Mouse (Mus musculus): ENCODE results near the gene Mast2.
A peak's percentile ranks its signal among the peaks of the same experiment; 100 is the strongest.

The Mast2 gene

DNA sequence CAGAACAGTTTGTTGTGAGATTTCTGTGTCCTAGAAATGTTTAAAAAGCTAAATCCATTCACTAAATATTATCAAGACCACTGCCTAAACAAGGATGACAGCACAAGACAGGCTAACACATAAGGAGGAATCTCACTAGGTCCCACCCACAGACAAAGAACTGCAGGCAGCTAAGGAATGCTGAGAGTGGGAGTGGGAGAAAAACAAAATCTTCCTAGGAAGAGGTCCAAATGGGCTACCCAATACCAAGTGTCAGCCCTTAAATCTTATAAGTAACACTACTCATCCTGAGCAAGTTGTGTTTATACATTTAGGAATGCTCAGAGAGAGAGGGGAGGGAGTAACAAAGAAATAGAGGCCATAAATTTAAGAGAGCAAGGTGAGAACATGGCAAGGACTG, 52.6 kb downstream of the Mast2 start:
- no peak for DNase-seq (ENCODE audit: extremely low spot score)

DNA sequence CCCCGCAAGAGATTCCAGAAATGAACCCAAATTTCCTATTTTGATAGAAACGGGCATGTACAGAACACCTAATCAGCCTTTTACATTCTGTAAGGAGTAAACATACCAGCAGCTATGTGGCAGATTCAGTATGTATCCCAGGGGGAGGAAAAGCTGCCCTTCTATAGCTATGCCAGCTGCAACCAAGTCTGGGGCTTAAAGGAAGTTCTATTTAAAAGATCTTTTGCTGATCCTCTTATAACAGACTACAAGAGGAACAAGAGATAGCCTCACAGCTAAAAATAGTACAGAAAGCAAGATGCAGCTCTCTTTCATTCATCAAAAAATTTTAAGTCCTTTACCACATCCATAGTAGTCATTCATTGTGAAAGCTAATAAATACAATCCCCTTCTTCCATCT, 57.3 kb downstream of the Mast2 start:
- no peak for DNase-seq (ENCODE audit: extremely low spot score)

DNA sequence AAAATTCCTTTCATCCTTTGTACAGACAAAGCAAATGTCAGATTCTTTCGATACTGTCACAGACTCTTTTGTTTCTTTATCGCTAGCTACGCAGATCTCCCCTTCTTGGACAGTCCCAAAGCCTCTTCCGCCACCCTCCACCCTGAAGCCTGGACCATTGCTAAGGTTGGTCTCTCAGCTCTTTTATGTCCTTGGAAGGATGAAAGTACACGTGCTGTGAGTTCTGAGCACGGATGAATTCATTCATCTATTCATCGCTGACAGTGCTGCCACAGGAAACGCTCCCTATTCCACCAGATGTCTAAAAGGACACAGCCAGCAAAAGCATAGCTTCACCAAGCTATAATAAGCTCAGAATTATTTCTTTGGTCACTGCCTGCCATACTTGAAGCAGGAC, 58.0 kb downstream of the Mast2 start:
- peak; percentile 5 for DNase-seq (ENCODE audit: extremely low spot score)

GRCm38 (mm10) chr4:116405276-116405954, 58.6 kb downstream of the Mast2 start:
- DNase-seq (ENCODE audit: extremely low spot score) = no peak

DNA sequence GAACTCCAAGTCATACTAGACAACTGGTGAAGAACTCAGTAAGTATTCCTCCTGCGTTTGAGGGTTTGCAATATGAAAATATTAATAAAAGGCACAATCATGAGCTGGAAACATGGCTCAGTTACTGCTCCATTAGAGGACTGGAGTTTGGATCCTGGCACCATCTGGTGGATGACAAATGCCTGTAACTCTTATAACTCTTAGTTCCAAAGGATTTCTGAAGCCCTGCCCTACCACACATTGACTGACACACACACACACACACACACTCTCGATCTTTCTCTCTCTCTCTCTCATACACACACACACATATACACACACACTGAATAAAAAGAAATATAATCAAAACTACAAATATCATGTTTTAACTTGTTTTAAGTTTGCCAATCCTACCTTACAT, 60.1 kb downstream of the Mast2 start:
- no peak for DNase-seq (ENCODE audit: extremely low spot score)

- DNase-seq (ENCODE audit: extremely low spot score) = no peak
Observed at GRCm38 (mm10) chr4:116402708-116403107, 61.3 kb downstream of the Mast2 start.

- DNase-seq (ENCODE audit: extremely low spot score) = no peak
Observed at GRCm38 (mm10) chr4:116398051-116398450, 65.9 kb downstream of the Mast2 start.

DNA sequence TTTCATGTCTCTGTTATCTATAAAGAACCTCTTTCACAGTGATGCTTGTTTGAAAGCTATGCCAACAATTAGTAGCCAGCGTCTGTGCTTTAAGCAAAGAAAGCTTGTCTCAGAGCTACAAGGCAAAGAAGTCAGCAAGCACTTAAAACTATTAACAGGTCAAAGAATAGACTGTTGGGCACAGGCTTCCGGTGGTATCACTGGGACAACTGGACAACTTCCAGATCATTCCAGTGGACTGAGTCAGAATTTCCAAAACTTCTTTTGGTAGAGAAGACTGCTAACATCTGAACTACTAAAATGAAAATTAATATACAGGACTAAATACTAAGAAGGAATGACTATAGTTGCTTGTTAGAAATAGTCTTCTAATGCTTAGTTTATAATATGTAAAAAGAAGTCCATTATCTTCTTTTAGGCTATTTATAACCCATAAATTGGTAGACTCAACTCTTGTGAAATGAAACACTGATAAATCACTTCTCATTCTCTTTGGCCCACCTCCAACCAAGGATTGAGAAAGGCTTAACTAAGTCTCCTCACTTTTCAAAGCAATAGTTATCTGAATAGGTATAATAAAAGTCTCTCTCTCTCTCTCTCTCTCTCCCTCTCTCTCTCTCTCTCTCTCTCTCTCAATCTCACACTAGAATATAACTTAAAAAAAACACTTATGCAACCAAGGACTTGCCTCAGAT, 85.9 kb downstream of the Mast2 start:
- DNase-seq (ENCODE audit: extremely low spot score) = no peak

DNA sequence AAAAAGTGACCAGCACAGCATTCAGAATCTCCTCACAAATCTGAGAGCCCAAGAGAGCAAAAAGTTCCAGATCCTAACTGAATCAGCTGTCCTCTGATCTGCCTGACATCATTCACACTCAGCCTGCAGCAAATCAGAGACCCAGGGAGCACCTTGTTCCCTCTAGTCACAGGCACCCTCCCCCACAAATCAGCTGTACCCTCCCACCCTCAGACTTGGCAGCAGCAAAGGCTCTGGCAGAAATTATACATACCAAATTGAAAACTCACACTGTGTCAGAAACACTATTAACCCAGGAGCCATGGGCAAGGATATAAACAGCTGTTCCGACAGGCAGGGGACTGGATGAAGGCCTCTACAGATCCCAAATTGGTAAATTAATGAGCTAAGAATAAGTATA, 92.3 kb downstream of the Mast2 start:
- no peak for DNase-seq (ENCODE audit: extremely low spot score)

GRCm38 (mm10) chr4:116358099-116358498, 105.9 kb downstream of the Mast2 start:
- no peak for DNase-seq (ENCODE audit: extremely low spot score)

- no peak for DNase-seq (ENCODE audit: extremely low spot score)
Observed at GRCm38 (mm10) chr4:116352919-116353318, 111.1 kb downstream of the Mast2 start.

DNA sequence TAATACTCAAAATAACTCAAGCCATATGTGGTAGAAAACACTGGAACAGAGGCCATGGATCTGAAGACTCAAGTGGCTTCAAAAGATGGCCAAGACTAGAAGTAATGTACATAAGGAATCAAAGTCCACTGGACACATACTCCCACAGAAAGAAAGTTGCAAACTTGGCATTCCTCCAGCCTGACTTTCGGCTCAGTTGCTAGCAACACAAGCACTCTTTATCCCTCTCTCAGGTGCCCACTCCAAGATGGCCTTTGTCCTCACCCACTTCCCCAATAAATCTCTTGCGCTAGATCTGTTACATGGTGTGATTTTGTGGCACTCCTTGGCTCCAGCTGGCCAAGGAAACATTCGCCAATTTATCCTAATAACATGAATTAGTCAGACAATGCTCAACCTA, 111.5 kb downstream of the Mast2 start:
- no peak for DNase-seq (ENCODE audit: extremely low spot score)

DNA sequence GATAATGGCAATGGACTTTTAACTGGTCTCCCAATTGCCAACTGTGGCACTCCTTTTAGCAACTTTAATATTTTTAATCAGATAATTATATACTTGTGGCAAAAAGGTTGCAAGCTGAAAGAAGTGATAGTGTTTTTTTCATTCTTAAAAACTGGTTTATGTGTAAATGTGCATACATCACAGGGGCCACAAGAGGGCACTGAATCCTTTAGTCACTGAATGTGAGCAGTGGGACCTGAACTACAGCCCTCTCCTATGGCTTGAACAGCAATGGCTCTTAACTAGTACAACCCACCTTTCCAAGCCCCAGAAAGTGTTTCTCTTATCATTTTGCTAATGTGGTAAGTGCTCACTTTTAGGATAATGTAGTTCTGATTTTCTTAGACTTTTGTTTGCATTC, 121.9 kb downstream of the Mast2 start:
- DNase-seq (ENCODE audit: extremely low spot score) = peak; percentile 20

- DNase-seq (ENCODE audit: extremely low spot score) = no peak
Observed at GRCm38 (mm10) chr4:116336294-116336693, 127.7 kb downstream of the Mast2 start.

DNA sequence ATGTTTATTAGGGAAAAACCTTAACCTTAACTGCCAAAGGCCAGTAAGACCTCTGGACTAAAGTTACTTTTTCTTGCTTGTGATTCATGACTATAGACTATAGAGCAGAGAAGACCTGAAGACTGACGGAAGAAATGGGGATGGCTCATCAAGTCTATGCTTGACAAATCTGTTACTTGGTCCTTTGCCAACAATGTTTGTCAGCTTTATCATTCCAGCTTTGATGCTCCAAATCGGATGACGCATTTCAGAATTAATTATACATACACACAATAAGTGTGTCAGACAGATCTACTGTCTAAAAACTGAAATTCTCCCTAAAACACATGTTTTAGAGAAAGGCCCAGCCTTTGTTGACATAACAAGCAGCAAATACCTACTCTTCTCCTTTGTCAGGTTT, 134.7 kb downstream of the Mast2 start:
- DNase-seq (ENCODE audit: extremely low spot score) = no peak

GRCm38 (mm10) chr4:116322127-116322526, 141.9 kb downstream of the Mast2 start:
- no peak for DNase-seq (ENCODE audit: extremely low spot score)

DNA sequence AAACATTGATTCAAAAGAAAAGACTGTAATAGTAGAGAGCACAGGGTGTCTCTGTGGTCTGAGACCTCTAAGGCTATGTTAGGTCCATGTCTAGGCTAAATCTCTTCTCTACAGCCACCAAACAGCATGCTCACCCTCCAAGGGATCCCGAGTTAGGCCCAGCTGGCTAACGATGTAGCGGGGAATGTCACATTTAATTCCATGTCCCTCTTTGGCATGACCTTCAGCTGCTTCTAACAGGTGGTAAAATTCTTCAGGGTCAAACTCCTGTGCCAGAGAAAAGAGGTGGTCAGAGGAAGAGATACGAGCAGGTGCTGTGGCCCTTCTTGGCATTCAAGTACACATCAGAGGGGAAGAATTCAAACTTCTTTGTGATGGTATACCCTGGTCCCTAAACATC, 146.4 kb downstream of the Mast2 start:
- no peak for DNase-seq (ENCODE audit: extremely low spot score)

- DNase-seq (ENCODE audit: extremely low spot score) = no peak
Observed at GRCm38 (mm10) chr4:116304551-116304950, 159.4 kb downstream of the Mast2 start.

DNA sequence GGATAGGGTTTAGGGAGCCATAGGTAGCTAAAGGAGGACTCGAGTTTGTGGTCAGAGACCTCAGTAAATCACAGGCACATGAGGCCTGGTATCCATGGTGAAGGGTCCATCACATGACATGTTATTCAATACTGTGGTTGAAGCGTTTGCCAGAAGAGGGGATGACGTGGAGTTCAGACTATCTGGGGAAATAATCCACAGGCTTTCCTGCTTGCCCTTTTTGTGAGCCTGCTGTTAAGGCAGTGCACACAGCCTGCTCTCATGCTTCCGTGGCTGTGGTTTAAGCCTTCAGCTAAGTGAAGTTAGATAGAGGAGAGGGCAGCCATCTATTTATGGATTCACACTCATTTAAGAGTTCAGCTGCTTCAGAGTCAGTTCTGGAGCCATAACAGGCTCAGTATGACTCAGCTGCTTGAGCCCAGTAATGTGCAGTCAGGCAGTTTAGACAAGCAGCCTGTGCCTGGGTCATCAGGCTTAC, 163.1 kb downstream of the Mast2 start:
- DNase-seq (ENCODE audit: extremely low spot score) = no peak

GRCm38 (mm10) chr4:116293296-116293695, 170.7 kb downstream of the Mast2 start:
- DNase-seq (ENCODE audit: extremely low spot score) = no peak

GRCm38 (mm10) chr4:116291561-116291960, 172.4 kb downstream of the Mast2 start:
- DNase-seq (ENCODE audit: extremely low spot score) = no peak

DNA sequence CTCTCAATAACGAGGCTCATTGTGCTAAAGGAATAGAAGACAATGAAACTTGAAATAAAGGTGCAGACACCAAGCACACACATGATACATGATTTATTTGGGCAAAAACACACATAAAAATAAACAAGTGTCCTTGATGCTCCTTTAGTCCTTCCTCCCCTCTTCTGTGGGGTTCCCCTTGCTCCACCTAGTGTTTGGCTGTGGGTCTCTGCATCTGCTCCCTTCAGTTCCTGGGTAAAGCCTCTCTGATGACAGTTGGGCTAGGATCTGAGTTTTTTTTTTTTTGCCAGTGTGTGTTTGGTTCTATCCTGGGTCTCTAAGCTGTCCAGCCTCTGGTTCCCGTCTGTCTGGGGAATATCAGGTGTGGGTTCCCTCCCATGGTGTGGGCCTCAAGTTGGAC, 181.8 kb downstream of the Mast2 start:
- no peak for DNase-seq (ENCODE audit: extremely low spot score)

DNA sequence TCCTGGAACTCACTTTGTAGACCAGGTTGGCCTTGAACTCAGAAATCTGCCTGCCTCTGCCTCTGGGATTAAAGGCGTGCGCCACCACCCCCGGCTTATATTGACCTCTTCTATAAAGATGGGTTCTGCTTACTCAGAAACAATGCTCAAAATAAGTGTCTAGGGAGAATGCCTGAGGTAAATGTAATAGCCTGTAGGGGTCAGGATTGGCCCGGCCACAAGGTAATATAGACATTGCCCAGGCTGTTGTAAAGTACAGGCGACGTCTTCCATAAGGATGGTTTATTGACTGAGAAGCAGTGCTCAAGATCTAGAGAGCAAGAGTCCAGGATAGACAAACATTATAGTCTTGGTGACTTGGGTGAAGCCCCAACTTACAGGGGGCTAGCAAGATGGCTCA, 195.8 kb downstream of the Mast2 start:
- no peak for DNase-seq (ENCODE audit: extremely low spot score)

Measured in embryo, embryonic 9.5 days (tissue).